Mouse (Mus musculus) liver, adult 2 months (tissue): ENCODE measurements around the gene Prrt1.

Experiments
- CTCF ChIP-seq: fragments of 200-500 bp; IDR thresholded peaks from 2 replicates; pipeline ENCODE4 v1.5.1; 2011; ENCODE audit warnings: low read depth, low read length, control low read depth
- POLR2A ChIP-seq: fragments of 200-500 bp; IDR thresholded peaks from 2 replicates; pipeline ENCODE4 v1.6.1; 2011; ENCODE audit warnings: low read length, control low read depth; ENCODE audit not compliant: insufficient read depth; ENCODE audit errors: extremely low read depth

DNA sequence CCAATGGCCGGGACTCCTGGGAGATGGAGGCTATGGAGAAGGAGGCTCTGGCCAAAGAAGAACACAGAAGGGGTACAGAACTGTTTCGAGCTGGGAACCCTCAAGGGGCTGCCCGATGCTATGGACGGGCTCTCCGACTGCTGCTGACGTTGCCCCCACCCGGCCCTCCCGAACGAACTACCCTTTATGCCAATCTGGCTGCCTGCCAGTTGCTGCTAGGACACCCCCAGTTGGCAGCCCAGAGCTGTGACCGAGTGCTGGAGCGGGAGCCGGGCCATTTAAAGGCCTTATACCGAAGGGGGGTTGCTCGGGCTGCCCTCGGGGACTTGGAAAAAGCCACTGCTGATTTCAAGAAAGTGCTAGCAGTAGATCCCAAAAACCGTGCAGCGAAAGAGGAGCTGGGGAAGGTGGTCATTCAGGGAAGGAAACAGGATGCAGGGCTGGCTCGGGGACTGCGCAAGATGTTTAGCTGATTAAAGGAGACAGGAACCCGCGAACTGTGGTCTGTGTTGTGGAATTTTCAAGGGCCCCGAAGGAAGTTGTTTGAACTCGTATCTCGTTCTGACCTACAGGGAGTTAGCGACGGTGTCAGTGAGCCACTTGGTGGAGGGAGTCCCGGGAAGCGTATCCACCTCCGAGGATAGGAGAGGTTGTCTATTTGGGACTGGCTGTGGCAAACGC, 16.6 kb downstream of the Prrt1 start:
- no peak for TF ChIP-seq CTCF
- no peak for TF ChIP-seq POLR2A
